Mouse (Mus musculus) small intestine, adult 2 months (tissue): ENCODE data around the gene Ino80e.

Experiments used
- CTCF ChIP-seq: fragments of 200-500 bp; IDR thresholded peaks from 2 replicates; pipeline ENCODE4 v1.5.1; 2012; ENCODE audit warnings: low read depth, mild to moderate bottlenecking, control low read depth, inconsistent platforms, low read length, moderate library complexity, mixed read lengths; ENCODE audit not compliant: insufficient replicate concordance, insufficient read length; ENCODE audit errors: extremely low read depth
- POLR2A ChIP-seq: fragments of 200-500 bp; IDR thresholded peaks from 2 replicates; pipeline ENCODE4 v1.6.1; 2012; ENCODE audit warnings: low read depth, mild to moderate bottlenecking, control low read depth, inconsistent platforms, low read length, moderate library complexity

GRCm38 (mm10) chr7:126802134-126802889, 59.9 kb downstream of the Ino80e start:
- TF ChIP-seq CTCF (no peak), POLR2A (no peak)
